26 mouse cellular contexts compared by ENCODE assay signal in the genomic region with DNA sequence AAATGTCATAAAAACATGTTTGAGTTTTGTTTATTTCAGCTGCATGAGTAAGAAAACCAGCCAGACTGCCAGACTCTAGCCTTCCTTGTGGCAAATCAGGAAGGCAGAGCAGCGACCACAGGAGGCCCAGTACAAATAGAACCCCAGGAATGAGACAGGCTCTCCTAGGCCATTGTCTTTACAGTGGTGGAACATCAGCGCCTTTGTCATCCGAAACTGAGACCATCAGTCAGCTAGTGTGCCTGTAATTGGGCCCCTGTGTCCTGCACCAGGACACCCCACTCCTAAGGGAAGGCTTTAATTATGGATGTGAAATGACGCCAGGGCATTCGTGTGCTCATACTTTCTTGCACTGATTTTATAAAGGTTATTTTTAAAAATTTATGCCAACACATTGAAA.
"Had no signal": no experiment of that assay in that cellular context is flagged by ENCODE, and none has a peak within 500 bp of the region (broad histone marks: within the 10 kb centered on the region; RNA-seq: fewer than 3 reads in every experiment).

No protein-coding gene starts in this region.

- H3K4me2 ChIP-seq: heart, embryonic 11.5 days; heart, embryonic 13.5 days; heart, embryonic 15.5 days; hindbrain, embryonic 12.5 days; hindbrain, embryonic 14.5 days; limb, embryonic 13.5 days; limb, embryonic 15.5 days; liver, embryonic 12.5 days had no signal

- H3K4me1 ChIP-seq: heart, embryonic 15.5 days; hindbrain, embryonic 10.5 days; hindbrain, embryonic 12.5 days; liver, embryonic 12.5 days had no signal

- H3K9ac ChIP-seq: heart, embryonic 13.5 days; heart, embryonic 15.5 days; hindbrain, embryonic 12.5 days; hindbrain, embryonic 14.5 days; limb, embryonic 13.5 days; limb, embryonic 15.5 days; liver, embryonic 12.5 days; liver, embryonic 14.5 days had no signal

- H3K36me3 ChIP-seq: heart, embryonic 13.5 days; heart, embryonic 15.5 days; hindbrain, embryonic 10.5 days; hindbrain, embryonic 12.5 days; limb, embryonic 13.5 days; limb, embryonic 15.5 days; liver, embryonic 12.5 days had no signal

- H3K27me3 ChIP-seq: heart, embryonic 15.5 days; hindbrain, embryonic 12.5 days; limb, embryonic 13.5 days; limb, embryonic 15.5 days; liver, embryonic 12.5 days had no signal

- H3K4me3 ChIP-seq: gastrocnemius, adult 2 months; heart, adult 2 months; heart, embryonic 13.5 days; heart, embryonic 15.5 days; hindbrain, embryonic 10.5 days; hindbrain, embryonic 12.5 days; layer of hippocampus, adult 2 months; limb, embryonic 13.5 days; limb, embryonic 15.5 days; liver, embryonic 12.5 days had no signal

- DNase-seq: gastrocnemius, adult 2 months; gastrocnemius, postnatal 10 days; gastrocnemius, postnatal 25 days; heart, adult 2 months; heart, postnatal 4 days; kidney, adult 18-20 months; kidney, adult 8-10 months; kidney, postnatal 10 days; kidney, postnatal 25 days; kidney, postnatal 4 days; layer of hippocampus, adult 9-11 months; layer of hippocampus, postnatal 36 days had no signal

- ATAC-seq: hindbrain, embryonic 16.5 days; inflammation-experienced regulatory T-cells, adult 6 months; intestine, postnatal 0 days; liver, embryonic 12.5 days had no signal

- H3K9me3 ChIP-seq: heart, embryonic 13.5 days; heart, embryonic 15.5 days; hindbrain, embryonic 10.5 days; hindbrain, embryonic 12.5 days; limb, embryonic 13.5 days; limb, embryonic 15.5 days; liver, embryonic 12.5 days had no signal

- H3K27ac ChIP-seq: gastrocnemius, adult 2 months; heart, adult 2 months; heart, embryonic 13.5 days; heart, embryonic 15.5 days; hindbrain, embryonic 10.5 days; hindbrain, embryonic 12.5 days; hindbrain, embryonic 14.5 days; layer of hippocampus, adult 2 months; limb, embryonic 13.5 days; limb, embryonic 15.5 days; liver, embryonic 12.5 days; liver, embryonic 14.5 days had no signal
